Mouse (Mus musculus) spleen, embryonic (tissue): ENCODE measurements around the gene Prdm16.

Experiments
- CTCF ChIA-PET: fragments of 350-600 bp; sonication (Branson Sonifier 250); formaldehyde crosslinking; loops from one replicate; lab custom pipeline; 2022; lab: Charles Lee

Prdm16 gene

GRCm38 (mm10) chr4:154336650-154337049 lies 300.0 kb downstream of the Prdm16 start:
- CTCF ChIA-PET, result no interaction called here

- CTCF ChIA-PET, result no interaction called here
Observed at GRCm38 (mm10) chr4:154335761-154336160, 300.9 kb downstream of the Prdm16 start, which contains the start of gene B230104I21Rik. Gene B230104I21Rik (plus strand): TSS chr4:154336127.

- CTCF ChIA-PET, result no interaction called here
Observed at GRCm38 (mm10) chr4:154334699-154335402, 301.8 kb downstream of the Prdm16 start.

GRCm38 (mm10) chr4:154333300-154333699 lies 303.4 kb downstream of the Prdm16 start:
- CTCF ChIA-PET, result no interaction called here

GRCm38 (mm10) chr4:154331271-154331670 lies 305.4 kb downstream of the Prdm16 start:
- CTCF ChIA-PET, result no interaction called here

- CTCF ChIA-PET, result no interaction called here
Observed at GRCm38 (mm10) chr4:154330001-154330400, 306.7 kb downstream of the Prdm16 start.

- CTCF ChIA-PET, result no interaction called here
Observed at GRCm38 (mm10) chr4:154328836-154329235, 307.8 kb downstream of the Prdm16 start.

- CTCF ChIA-PET, result no interaction called here
Observed at GRCm38 (mm10) chr4:154328431-154328830, 308.2 kb downstream of the Prdm16 start.

GRCm38 (mm10) chr4:154325410-154325809 lies 311.3 kb downstream of the Prdm16 start:
- CTCF ChIA-PET, result no interaction called here

GRCm38 (mm10) chr4:154313622-154313967 lies 323.1 kb downstream of the Prdm16 start:
- CTCF ChIA-PET, result no interaction called here

- CTCF ChIA-PET, result no interaction called here
Observed at GRCm38 (mm10) chr4:154312935-154313621, 323.6 kb downstream of the Prdm16 start.

GRCm38 (mm10) chr4:154312143-154312812 lies 324.4 kb downstream of the Prdm16 start:
- CTCF ChIA-PET, result no interaction called here

GRCm38 (mm10) chr4:154310576-154311262 lies 326.0 kb downstream of the Prdm16 start:
- CTCF ChIA-PET, result no interaction called here

GRCm38 (mm10) chr4:154309131-154309530 lies 327.5 kb downstream of the Prdm16 start:
- CTCF ChIA-PET, result no interaction called here

GRCm38 (mm10) chr4:154301466-154301881 lies 335.2 kb downstream of the Prdm16 start, which contains the start of gene Arhgef16:
Gene Arhgef16 (minus strand): TSS chr4:154301676.
- CTCF ChIA-PET, result interaction anchor here (0.6 to 0.7 kb wide), 2 partner anchors 258 to 447 kb away, joined by 4 read pairs; no protein-coding TSS in a partner anchor

GRCm38 (mm10) chr4:154299541-154300271 lies 337.0 kb downstream of the Prdm16 start:
- CTCF ChIA-PET, result no interaction called here

GRCm38 (mm10) chr4:154297761-154298160 lies 338.9 kb downstream of the Prdm16 start:
- CTCF ChIA-PET, result interaction anchor here (0.7 kb wide), 1 partner anchor 598 kb away, joined by 3 read pairs; no protein-coding TSS in a partner anchor

- CTCF ChIA-PET, result no interaction called here
Observed at GRCm38 (mm10) chr4:154294262-154294731, 342.4 kb downstream of the Prdm16 start.

GRCm38 (mm10) chr4:154293735-154294201 lies 342.9 kb downstream of the Prdm16 start:
- CTCF ChIA-PET, result no interaction called here

- CTCF ChIA-PET, result no interaction called here
Observed at GRCm38 (mm10) chr4:154283671-154284070, 353.0 kb downstream of the Prdm16 start.

GRCm38 (mm10) chr4:154279481-154279880 lies 357.2 kb downstream of the Prdm16 start:
- CTCF ChIA-PET, result interaction anchor here (0.6 kb wide), 1 partner anchor 140 kb away, joined by 3 read pairs; no protein-coding TSS in a partner anchor
